ENCODE assay signal across 31 mouse cellular contexts in the genomic region with DNA sequence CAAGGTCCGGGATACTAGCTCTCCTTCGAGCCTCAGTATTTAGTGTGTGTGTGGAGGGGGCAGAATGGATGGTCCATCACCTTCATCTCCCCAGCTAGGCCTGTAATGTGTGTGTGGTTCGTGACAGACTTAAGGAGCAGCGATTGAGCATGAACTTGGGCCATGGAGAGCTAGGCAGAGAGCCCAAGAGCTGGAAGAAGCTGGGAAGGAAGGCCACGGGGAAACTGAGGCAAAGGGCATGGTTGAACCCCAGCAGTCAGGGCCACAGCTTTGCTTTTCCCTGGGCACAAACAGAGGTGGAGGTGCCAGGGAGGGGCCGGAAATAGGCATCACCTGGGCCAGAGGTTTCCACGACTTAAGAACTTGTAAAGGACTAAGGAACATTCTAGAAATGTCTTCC. TPM values are rescaled to one million over a fixed set of nuclear protein-coding genes. Genes with fewer than 3 reads are reported as not detected.
DNase-seq lines count a peak whose midpoint lies in the region; ATAC-seq and TF ChIP-seq lines count a peak whose summit lies in the region.
"Had no signal": no experiment of that assay in that cellular context is flagged by ENCODE, and none has a peak within 500 bp of the region (broad histone marks: within the 10 kb centered on the region; RNA-seq: fewer than 3 reads in every experiment).

No protein-coding gene starts in this region.

- H3K36me3 ChIP-seq in heart, embryonic 12.5 days: peaks cover 39% of the 10 kb centered on the region
- peaks cover 50% of the 10 kb centered on the region for H3K36me3 ChIP-seq in limb, embryonic 13.5 days
- peaks cover 20% of the 10 kb centered on the region for H3K36me3 ChIP-seq in limb, embryonic 10.5 days
- peaks cover 30% of the 10 kb centered on the region for H3K36me3 ChIP-seq in embryonic facial prominence, embryonic 13.5 days

- peak; percentile 49 for ATAC-seq in heart, embryonic 12.5 days (ENCODE audit: insufficient number of reproducible peaks, low FRiP score)
- ATAC-seq in limb, embryonic 13.5 days (ENCODE audit: low FRiP score, low read depth): 0 out of 2 replicates have a peak, but pooled peaks have one; percentile 6
- ATAC-seq in embryonic facial prominence, embryonic 13.5 days (ENCODE audit: insufficient number of reproducible peaks, insufficient read depth, low FRiP score, low TSS enrichment, low read depth): 0 out of 2 replicates have a peak, but pooled peaks have one; percentile 5
- ATAC-seq: forebrain, embryonic 14.5 days; hindbrain, postnatal 0 days; intestine, embryonic 15.5 days; midbrain, embryonic 16.5 days; Patski had no signal

- H3K27ac ChIP-seq in heart, embryonic 12.5 days (ENCODE audit: poor library complexity, severe bottlenecking): no peak overlapping the region
- H3K27ac ChIP-seq in limb, embryonic 13.5 days: no peak overlapping the region
- H3K27ac ChIP-seq in limb, embryonic 10.5 days: no peak overlapping the region
- H3K27ac ChIP-seq in embryonic facial prominence, embryonic 13.5 days: no peak overlapping the region; the same call in 1 of the 2 replicates
- H3K27ac ChIP-seq in embryonic fibroblast, embryonic 13.5 days (ENCODE audit: insufficient read depth, low read length): no peak overlapping the region
- H3K27ac ChIP-seq: heart, embryonic 13.5 days; hindbrain, embryonic 10.5 days; hindbrain, postnatal 0 days; intestine, embryonic 15.5 days; layer of hippocampus, adult 2 months; left cerebral cortex, adult 2 months; limb, embryonic 15.5 days; liver, embryonic 14.5 days; midbrain, embryonic 10.5 days had no signal

- H3K9me3 ChIP-seq in heart, embryonic 12.5 days (replicated peaks): no peaks in the 10 kb centered on the region
- H3K9me3 ChIP-seq in limb, embryonic 13.5 days: no peaks in the 10 kb centered on the region
- H3K9me3 ChIP-seq in limb, embryonic 10.5 days (replicated peaks): no peaks in the 10 kb centered on the region
- H3K9me3 ChIP-seq in embryonic facial prominence, embryonic 13.5 days: no peaks in the 10 kb centered on the region
- H3K9me3 ChIP-seq: heart, embryonic 13.5 days; hindbrain, embryonic 10.5 days; intestine, embryonic 15.5 days; limb, embryonic 15.5 days; midbrain, embryonic 10.5 days had no signal

- H3K27me3 ChIP-seq in heart, embryonic 12.5 days (replicated peaks): no peaks in the 10 kb centered on the region
- H3K27me3 ChIP-seq in limb, embryonic 13.5 days: no peaks in the 10 kb centered on the region
- H3K27me3 ChIP-seq in limb, embryonic 10.5 days (ENCODE audit: low read depth, poor library complexity, severe bottlenecking): no peaks in the 10 kb centered on the region
- H3K27me3 ChIP-seq in embryonic facial prominence, embryonic 13.5 days: no peaks in the 10 kb centered on the region
- H3K27me3 ChIP-seq: heart, embryonic 13.5 days; intestine, embryonic 15.5 days; limb, embryonic 15.5 days; Patski had no signal

- no peak for DNase-seq in heart, adult 8-10 months (ENCODE audit: low spot score)
- DNase-seq in limb, embryonic 10.5 days (ENCODE audit: low spot score): no peak
- no peak for DNase-seq in urinary bladder, postnatal 14 days (ENCODE audit: low spot score)
- no peak for DNase-seq in thymus, postnatal 36 days
- DNase-seq: adrenal gland, postnatal 10 days; cerebellum, adult 8-10 months; cerebellum, postnatal 25 days; gastrocnemius, postnatal 25 days; heart, postnatal 14 days; kidney, postnatal 36 days; lung, adult 2 months; retina, postnatal 1 day; right cerebral cortex, postnatal 14 days had no signal

- H3K4me3 ChIP-seq in heart, embryonic 12.5 days: no peak overlapping the region
- no peak overlapping the region for H3K4me3 ChIP-seq in limb, embryonic 13.5 days
- no peak overlapping the region for H3K4me3 ChIP-seq in limb, embryonic 10.5 days
- H3K4me3 ChIP-seq in embryonic facial prominence, embryonic 13.5 days: no peak overlapping the region
- H3K4me3 ChIP-seq in embryonic fibroblast, embryonic 13.5 days (ENCODE audit: insufficient read depth, low read length): no peak overlapping the region
- H3K4me3 ChIP-seq: heart, embryonic 13.5 days; hindbrain, embryonic 10.5 days; intestine, embryonic 15.5 days; layer of hippocampus, adult 2 months; left cerebral cortex, adult 2 months; limb, embryonic 15.5 days; midbrain, embryonic 10.5 days had no signal

- peak; percentile 16; the same call in 1 of the 2 replicates for TF ChIP-seq POLR2A in embryonic fibroblast, embryonic 13.5 days (IDR thresholded peaks at IDR 0.05; ENCODE audit: low read depth, low read length)

- no peak overlapping the region for H3K4me2 ChIP-seq in heart, embryonic 12.5 days
- H3K4me2 ChIP-seq in limb, embryonic 13.5 days (replicated peaks): no peak overlapping the region
- no peak overlapping the region for H3K4me2 ChIP-seq in embryonic facial prominence, embryonic 13.5 days
- H3K4me2 ChIP-seq: heart, embryonic 13.5 days; intestine, embryonic 15.5 days; limb, embryonic 15.5 days had no signal

- WGBS in heart, embryonic 12.5 days: 78% methylated on average over 7 of the region's 7 CpGs
- 85% methylated on average over 7 of the region's 7 CpGs for WGBS in limb, embryonic 13.5 days
- WGBS in limb, embryonic 10.5 days: 90% methylated on average over 7 of the region's 7 CpGs
- 81% methylated on average over 7 of the region's 7 CpGs for WGBS in embryonic facial prominence, embryonic 13.5 days

- H3K4me1 ChIP-seq in heart, embryonic 12.5 days (replicated peaks): no peaks in the 10 kb centered on the region
- peaks cover 8% of the 10 kb centered on the region; the same call in 1 of the 2 replicates for H3K4me1 ChIP-seq in limb, embryonic 13.5 days
- H3K4me1 ChIP-seq in limb, embryonic 10.5 days: no peaks in the 10 kb centered on the region; the same call in 1 of the 2 replicates
- H3K4me1 ChIP-seq in embryonic facial prominence, embryonic 13.5 days: 0 out of 2 replicates have a peak, but pooled peaks cover 12% of the 10 kb centered on the region
- H3K4me1 ChIP-seq in embryonic fibroblast, embryonic 13.5 days (ENCODE audit: control insufficient read depth, insufficient read depth, low read length): no peaks in the 10 kb centered on the region
- H3K4me1 ChIP-seq: intestine, embryonic 15.5 days had no signal

- TF ChIP-seq CTCF in embryonic fibroblast, embryonic 13.5 days (IDR thresholded peaks at IDR 0.05; ENCODE audit: borderline replicate concordance, insufficient read depth, low read length): no peak

- H3K9ac ChIP-seq in heart, embryonic 12.5 days: no peak overlapping the region
- no peak overlapping the region for H3K9ac ChIP-seq in limb, embryonic 13.5 days
- no peak overlapping the region for H3K9ac ChIP-seq in embryonic facial prominence, embryonic 13.5 days
- H3K9ac ChIP-seq: heart, embryonic 13.5 days; intestine, embryonic 15.5 days; limb, embryonic 15.5 days; liver, embryonic 14.5 days had no signal

RNA-seq across cellular contexts. Expression of a gene that starts 17.5 kb away (rescaled TPM):
- 179 and 184 TPM in 2 replicates for polyA plus RNA-seq in heart, embryonic 12.5 days (2016; fragmentation: Nextera tagmentation; extraction: Ambion mirVana)
- total RNA-seq in heart, adult 8-10 months (2022): 100 to 1,000 TPM in 3 of 4 experiments, 10 to 100 TPM in 1; 89.6 to 129 (median 119) TPM
- polyA plus RNA-seq in limb, embryonic 13.5 days (2015; fragmentation: Nextera tagmentation; extraction: Ambion mirVana): 129 and 140 TPM in 2 replicates
- polyA plus RNA-seq in limb, embryonic 10.5 days (2016; fragmentation: Nextera tagmentation; extraction: Ambion mirVana): 44.4 and 55.4 TPM in 2 replicates
- 141 and 165 TPM in 2 replicates for polyA plus RNA-seq in embryonic facial prominence, embryonic 13.5 days (2015; fragmentation: Nextera tagmentation; extraction: Ambion mirVana)
- polyA plus RNA-seq in embryonic fibroblast, embryonic 13.5 days (2011; ENCODE audit: insufficient read length, low read depth, missing spikeins): 149 and 746 TPM in 2 replicates
- total RNA-seq: MEL had no signal

RNA-seq across cellular contexts. Expression of a gene that starts 32.8 kb away (rescaled TPM):
- polyA plus RNA-seq in heart, embryonic 12.5 days (2016; fragmentation: Nextera tagmentation; extraction: Ambion mirVana): 91.7 and 93.5 TPM in 2 replicates
- under 1 TPM in 3 of 4 experiments, not detected in 1; 0.27 to 0.66 (median 0.31) TPM for total RNA-seq in heart, adult 8-10 months (2022)
- 344 and 367 TPM in 2 replicates for polyA plus RNA-seq in limb, embryonic 13.5 days (2015; fragmentation: Nextera tagmentation; extraction: Ambion mirVana)
- 198 and 264 TPM in 2 replicates for polyA plus RNA-seq in limb, embryonic 10.5 days (2016; fragmentation: Nextera tagmentation; extraction: Ambion mirVana)
- polyA plus RNA-seq in embryonic facial prominence, embryonic 13.5 days (2015; fragmentation: Nextera tagmentation; extraction: Ambion mirVana): 469 and 555 TPM in 2 replicates
- polyA plus RNA-seq in embryonic fibroblast, embryonic 13.5 days (2011; ENCODE audit: insufficient read length, low read depth, missing spikeins): 331 and 641 TPM in 2 replicates
- total RNA-seq: megakaryocyte progenitor cell, adult 5-6 weeks; MEL had no signal
